Mouse (Mus musculus): ENCODE data around the gene Fscn2. TPM values are rescaled to one million over a fixed set of nuclear protein-coding genes. Genes with fewer than 3 reads are reported as not detected.
"Not testable (repeated sequence)": the region's sequence is repeated elsewhere in the genome, so short reads cannot be mapped to it uniquely, and the experiment has no call there.

Gene Fscn2
- polyA plus RNA-seq, 2 experiments from 2014 or later: 0.47 to 1.1 TPM

DNA sequence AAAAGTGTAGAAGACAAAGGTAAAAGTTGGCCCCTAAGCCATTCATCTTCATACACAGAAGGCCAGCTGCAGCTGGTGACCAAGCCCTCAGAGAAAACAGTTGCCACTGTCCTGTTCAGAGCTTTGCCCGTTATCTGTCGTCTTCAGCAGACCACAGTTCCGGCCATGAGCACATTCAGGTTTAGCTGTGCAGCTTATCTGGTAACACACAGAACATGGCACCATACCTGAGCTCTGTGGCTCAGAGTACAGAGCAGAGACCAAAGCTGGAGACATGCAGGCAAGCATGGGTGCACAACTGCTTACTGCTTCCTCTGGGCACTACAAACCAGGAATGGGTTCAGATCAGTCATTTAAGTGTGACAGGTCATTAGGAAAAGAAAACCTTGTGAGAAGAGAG lies 44.5 kb downstream of the Fscn2 start:
- ATAC-seq: no peak

DNA sequence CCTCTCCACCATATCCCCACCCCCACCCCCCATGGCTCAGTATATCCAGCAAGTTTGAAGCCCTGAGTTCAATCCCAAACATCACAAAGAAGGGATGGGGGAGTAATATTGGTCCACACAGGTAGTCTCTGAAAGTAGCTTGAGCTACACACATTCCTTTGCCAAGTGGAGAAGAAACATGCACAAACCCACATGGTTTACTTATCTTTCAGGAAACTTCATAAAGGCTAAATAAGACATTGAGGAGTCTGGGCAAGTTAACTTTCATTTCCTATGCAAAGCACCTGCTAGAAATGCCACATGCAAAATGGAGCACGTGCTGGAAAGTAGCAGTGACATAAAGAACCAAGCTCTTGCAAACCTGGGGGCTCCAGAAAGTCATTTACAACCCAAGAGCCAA lies 45.1 kb downstream of the Fscn2 start:
- no peak for ATAC-seq

DNA sequence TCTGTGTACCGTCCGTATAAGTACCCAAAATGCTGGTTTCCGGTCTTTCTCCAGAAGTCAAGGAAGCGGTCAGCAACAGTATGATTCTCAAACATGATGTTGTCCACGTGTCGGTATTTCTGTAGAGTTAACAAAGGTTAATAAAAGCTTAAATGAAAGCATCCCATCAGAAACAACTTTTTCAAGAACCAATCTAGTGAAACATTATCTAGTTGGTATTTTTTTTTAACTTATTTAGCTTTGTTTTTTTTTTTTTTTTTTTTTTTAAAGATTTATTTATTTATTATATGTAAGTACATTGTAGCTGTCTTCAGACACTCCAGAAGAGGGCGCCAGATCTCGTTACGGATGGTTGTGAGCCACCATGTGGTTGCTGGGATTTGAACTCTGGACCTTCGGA lies 52.3 kb downstream of the Fscn2 start:
- ATAC-seq: not testable (repeated sequence)

Other genes with a start within 250 kb of the Fscn2 start
- 10 to 100 TPM; 30.8 to 54.7 TPM for gene Slc38a10, start 210.2 kb upstream of the Fscn2 start, polyA plus RNA-seq (2017; shearing (Covaris generic))
- not detected for gene Bahcc1, start 128.6 kb upstream of the Fscn2 start, polyA plus RNA-seq (2017; shearing (Covaris generic))
- gene Actg1, start 13.0 kb upstream of the Fscn2 start, polyA plus RNA-seq (2017; shearing (Covaris generic)): 1,000 to 10,000 TPM; 2,904 to 3,852 TPM
- 10 to 100 TPM; 12.2 to 18.7 TPM for gene Faap100, start 17.2 kb downstream of the Fscn2 start, polyA plus RNA-seq (2017; shearing (Covaris generic))
- gene Nploc4, start 76.2 kb downstream of the Fscn2 start, polyA plus RNA-seq (2017; shearing (Covaris generic)): 1 to 10 TPM; 9.1 to 9.7 TPM
- gene Tspan10, start 81.1 kb downstream of the Fscn2 start, polyA plus RNA-seq (2017; shearing (Covaris generic)): not detected
- under 1 TPM in 1 of 2 experiments, not detected in 1; 0.38 TPM for gene Pde6g, start 92.0 kb downstream of the Fscn2 start, polyA plus RNA-seq (2017; shearing (Covaris generic))
- gene Oxld1, start 96.5 kb downstream of the Fscn2 start, polyA plus RNA-seq (2017; shearing (Covaris generic)): 1 to 10 TPM; 7.5 to 8.5 TPM
- gene Ccdc137, start 96.6 kb downstream of the Fscn2 start, polyA plus RNA-seq (2017; shearing (Covaris generic)): 10 to 100 TPM; 15.6 to 22.7 TPM
- 10 to 100 TPM; 24.4 to 30.8 TPM for gene Arl16, start 106.1 kb downstream of the Fscn2 start, polyA plus RNA-seq (2017; shearing (Covaris generic))
- 10 to 100 TPM; 73.5 to 74.7 TPM for gene Mrpl12, start 123.1 kb downstream of the Fscn2 start, polyA plus RNA-seq (2017; shearing (Covaris generic))
- gene Slc25a10, start 130.3 kb downstream of the Fscn2 start, polyA plus RNA-seq (2017; shearing (Covaris generic)): 10 to 100 TPM in 1 of 2 experiments, 1 to 10 TPM in 1; 9.7 to 12.3 TPM
- not detected for gene Gcgr, start 169.2 kb downstream of the Fscn2 start, polyA plus RNA-seq (2017; shearing (Covaris generic))
- 100 to 1,000 TPM; 121 to 128 TPM for gene Mcrip1, start 188.2 kb downstream of the Fscn2 start, polyA plus RNA-seq (2017; shearing (Covaris generic))
- not detected for gene Ppp1r27, start 189.6 kb downstream of the Fscn2 start, polyA plus RNA-seq (2017; shearing (Covaris generic))
- gene P4hb, start 211.7 kb downstream of the Fscn2 start, polyA plus RNA-seq (2017; shearing (Covaris generic)): 100 to 1,000 TPM; 140 to 160 TPM
- gene Arhgdia, start 220.1 kb downstream of the Fscn2 start, polyA plus RNA-seq (2017; shearing (Covaris generic)): 100 to 1,000 TPM; 601 to 860 TPM
- 10 to 100 TPM; 18.9 to 51.6 TPM for gene Alyref, start 236.8 kb downstream of the Fscn2 start, polyA plus RNA-seq (2017; shearing (Covaris generic))
- 100 to 1,000 TPM; 112 to 117 TPM for gene Anapc11, start 236.9 kb downstream of the Fscn2 start, polyA plus RNA-seq (2017; shearing (Covaris generic))
- not detected for gene Npb, start 246.9 kb downstream of the Fscn2 start, polyA plus RNA-seq (2017; shearing (Covaris generic))